Mouse (Mus musculus): ENCODE results near the gene Hspa12b.

The Hspa12b gene

DNA sequence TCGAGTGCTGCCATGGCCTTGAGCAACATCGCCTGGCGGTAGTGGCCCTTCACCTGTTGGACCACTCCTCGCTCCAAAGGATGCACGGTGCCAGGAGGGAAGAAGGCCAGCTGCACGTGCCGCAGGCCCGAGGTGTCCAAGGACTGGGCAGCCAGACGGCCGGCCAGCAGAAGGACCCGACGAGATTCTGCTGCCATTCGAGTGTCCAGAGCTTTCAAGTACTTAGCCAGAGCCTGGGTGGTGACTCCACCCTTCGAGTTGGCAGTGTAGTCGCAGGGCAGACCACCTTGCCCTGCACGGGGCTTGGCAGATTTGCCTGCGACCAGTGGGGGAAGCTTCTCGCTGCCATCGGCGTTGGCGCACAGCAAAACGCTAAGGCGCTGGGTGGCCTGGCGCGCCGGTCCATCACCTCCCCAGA, 51.8 kb downstream of the Hspa12b start:
- in situ Hi-C loops (cut with MboI, MseI), result no loop called here

DNA sequence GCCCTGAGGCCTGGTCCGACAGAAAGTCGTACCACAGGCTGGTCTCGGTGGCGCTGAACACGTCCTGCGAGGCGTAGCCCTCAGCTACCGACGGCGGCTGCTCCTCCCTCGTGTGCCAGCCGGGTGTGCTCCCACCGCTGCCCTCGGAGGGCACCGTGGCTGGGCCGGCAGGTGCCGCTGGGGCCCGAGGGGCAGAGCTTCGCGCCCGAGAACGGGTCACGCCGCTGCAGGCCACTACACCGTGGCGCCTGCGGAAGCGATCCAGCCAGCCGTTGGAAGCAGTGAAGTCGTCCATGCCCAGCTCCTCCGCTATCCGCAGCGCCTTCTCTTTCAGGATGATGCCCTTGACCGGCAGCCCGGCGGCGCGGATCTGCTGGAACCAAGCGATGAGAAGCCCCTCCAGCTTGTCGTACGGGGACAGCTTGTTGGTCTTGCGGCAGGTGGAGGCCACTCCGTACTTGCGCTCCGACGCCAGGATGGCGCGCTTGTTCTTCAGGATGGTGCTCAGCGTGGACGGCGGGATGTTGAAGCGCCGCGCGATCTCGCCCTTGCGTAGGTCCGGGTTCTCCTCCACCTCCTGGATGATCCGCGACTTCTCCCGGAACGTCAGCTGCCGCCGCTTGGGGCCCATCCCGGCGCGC, 52.3 kb downstream of the Hspa12b start:
- in situ Hi-C loops (cut with MboI, MseI), result no loop called here

DNA sequence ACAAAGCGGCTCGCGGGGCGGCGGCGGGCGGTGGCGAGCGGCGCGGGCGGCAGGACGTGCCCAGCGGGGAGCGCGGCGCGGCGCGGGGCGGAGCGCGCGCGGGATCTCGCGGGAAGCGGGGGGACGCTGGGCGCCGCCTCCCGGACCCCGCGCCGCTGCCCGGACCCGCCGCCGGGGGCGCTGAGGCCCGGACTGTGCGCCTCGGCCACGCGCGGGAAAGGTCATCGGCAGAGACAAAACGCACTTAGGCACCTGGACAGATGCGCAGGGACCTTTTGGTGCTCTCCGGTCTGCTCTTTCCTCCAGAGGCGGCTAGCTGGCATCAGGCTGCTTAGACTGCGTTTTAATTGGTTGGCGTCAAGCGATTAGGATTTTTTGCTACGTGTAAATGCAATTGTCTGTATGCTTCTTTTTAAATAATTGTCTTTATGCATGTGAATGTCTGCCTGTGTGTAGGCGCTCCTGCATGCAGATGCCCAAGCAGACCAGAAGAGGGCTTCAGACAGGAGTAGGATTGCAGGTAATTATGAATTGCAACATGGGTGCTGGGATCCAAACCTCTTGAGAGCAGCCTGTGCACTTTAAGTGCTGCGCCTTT, 53.0 kb downstream of the Hspa12b start, which contains the start of gene Cenpb:
TSS of gene Cenpb (minus strand) at position 78 of the 598 bp plus-strand sequence.
- in situ Hi-C loops (cut with MboI, MseI), result no loop called here

DNA sequence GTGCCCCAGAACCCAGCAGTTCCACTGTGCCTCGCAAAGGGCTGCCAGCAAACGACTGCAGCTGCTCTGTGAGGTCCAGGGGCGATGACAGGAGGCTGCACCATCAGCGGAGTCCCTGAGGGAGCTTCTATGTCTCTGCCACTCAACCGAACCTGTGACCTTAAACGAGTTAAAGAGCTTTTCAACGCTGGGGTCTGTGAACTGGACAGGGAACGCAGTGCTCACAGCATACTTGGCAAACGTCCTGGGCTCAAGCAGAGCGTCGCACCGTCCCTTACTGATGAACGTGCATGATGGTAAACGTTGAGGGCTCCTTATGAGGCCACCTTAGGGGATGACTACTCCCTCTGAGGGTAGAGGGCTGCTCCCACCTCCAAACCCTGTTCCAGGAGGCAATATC, 59.3 kb downstream of the Hspa12b start:
- in situ Hi-C loops (cut with MboI, MseI), result no loop called here

DNA sequence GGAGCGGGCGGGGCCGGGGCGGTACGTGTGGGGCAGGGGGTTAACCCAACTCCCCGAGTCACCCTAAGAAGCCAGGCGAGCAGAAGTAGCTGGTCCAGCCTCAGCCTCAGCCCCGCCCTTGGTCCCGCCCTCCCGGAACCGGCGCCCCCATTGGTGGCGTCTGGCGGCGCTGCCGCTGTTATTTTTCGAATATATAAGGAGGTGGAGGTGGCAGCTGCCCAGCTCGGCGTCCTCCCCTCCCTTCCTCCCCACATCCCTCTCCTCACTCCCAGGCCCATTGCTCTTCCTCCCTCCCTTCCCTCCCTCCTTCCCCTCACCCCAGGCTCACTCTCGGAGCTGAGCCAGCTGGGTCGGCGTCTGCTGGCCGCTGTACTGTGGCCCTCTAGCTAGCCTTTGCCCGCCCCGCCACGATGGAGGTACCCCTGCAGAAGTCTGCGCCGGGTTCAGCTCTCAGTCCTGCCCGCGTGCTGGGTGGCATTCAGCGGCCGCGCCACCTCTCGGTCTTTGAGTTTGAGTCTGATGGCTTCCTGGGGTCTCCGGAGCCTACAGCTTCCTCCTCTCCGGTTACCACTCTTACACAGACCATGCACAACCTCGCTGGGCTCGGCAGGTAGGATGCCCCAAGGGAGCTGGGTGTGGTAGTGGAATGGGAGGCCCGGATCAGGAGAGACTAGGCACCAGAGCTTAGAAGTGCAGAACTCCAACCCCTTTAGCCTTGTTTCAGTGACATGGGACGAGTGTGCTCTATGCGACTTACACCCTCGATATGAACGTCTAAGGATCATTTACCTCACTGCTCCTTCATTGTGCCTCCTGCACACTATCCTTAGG, 59.9 kb downstream of the Hspa12b start, which contains the start of the genes Cdc25b and Spef1:
TSS of gene Cdc25b (plus strand) at position 179 of the 831 bp plus-strand sequence.
TSS of gene Spef1 (minus strand) at position 512 of the 831 bp plus-strand sequence.
- in situ Hi-C loops (cut with MboI, MseI), result no loop called here

- in situ Hi-C loops (cut with MboI, MseI), result no loop called here
These were observed 60.5 kb downstream of the Hspa12b start for GRCm38 (mm10) chr2:131187602-131187922.

- in situ Hi-C loops (cut with MboI, MseI), result no loop called here
These were observed 61.2 kb downstream of the Hspa12b start for GRCm38 (mm10) chr2:131188311-131188710.

DNA sequence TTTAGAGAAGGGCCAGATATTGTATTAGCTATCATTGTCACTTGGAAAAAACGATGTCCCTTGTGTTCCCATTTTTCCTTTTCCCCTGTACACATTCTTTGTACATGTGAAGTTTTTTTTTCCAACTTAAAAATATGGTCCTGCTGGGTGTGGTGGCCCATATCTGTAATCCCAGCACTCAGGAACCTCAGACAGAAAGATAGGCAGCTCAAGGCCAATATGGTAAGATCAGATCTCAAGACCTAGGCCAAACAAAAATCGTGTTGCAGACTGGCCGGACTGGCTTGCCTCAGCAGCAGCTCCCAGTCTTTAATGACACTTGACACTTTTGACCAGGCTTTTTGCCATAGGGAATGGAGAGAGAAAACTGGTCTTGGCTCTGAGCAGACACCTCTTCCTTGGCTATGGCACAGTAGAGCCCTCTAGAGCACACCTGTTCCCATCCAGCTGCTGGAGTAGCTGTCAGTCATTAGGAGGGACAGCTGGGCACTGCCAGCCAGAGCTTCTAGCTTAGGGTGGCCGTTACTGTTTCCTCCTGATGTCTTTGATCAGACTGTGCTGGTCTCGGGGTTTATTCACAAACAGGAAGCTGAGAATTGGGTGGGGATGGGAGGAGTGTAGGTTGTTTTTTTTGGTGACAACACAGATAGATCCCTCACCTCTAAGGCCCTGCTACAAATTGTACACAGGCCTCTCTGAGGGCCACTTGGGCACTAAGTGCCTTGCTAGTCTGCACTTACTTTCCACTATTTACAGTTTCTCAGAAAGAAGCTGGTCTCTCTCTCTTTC, 62.6 kb downstream of the Hspa12b start:
- in situ Hi-C loops (cut with MboI, MseI), result no loop called here

GRCm38 (mm10) chr2:131190344-131191004, 63.4 kb downstream of the Hspa12b start:
- in situ Hi-C loops (cut with MboI, MseI), result no loop called here

DNA sequence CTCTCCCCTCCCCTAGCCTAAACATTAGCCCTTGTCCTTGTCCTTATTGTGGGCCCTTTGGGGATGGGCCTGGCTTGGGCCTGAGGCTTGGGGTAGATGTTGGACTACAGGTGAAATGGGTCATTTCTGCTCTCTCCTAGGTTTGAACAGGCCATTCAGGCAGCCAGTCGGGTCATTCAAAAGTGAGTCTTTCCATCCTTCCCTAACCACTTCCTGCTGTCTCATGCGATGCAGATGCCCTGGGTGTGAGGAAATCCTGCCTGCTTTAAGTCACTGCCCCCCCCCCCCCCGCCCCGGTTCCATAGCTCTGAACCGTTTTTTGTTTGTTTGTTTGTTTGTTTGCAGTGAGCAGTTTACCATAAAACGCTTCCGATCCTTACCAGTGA, 63.9 kb downstream of the Hspa12b start:
- in situ Hi-C loops (cut with MboI, MseI), result no loop called here
